Mouse (Mus musculus): ENCODE results near the gene Supt16. TPM values are rescaled to one million over a fixed set of nuclear protein-coding genes. Genes with fewer than 3 reads are reported as not detected.

The Supt16 gene
- 58.9 and 64.1 TPM in 2 replicates for polyA plus RNA-seq (2015; fragmentation: Nextera tagmentation; extraction: Ambion mirVana)

DNA sequence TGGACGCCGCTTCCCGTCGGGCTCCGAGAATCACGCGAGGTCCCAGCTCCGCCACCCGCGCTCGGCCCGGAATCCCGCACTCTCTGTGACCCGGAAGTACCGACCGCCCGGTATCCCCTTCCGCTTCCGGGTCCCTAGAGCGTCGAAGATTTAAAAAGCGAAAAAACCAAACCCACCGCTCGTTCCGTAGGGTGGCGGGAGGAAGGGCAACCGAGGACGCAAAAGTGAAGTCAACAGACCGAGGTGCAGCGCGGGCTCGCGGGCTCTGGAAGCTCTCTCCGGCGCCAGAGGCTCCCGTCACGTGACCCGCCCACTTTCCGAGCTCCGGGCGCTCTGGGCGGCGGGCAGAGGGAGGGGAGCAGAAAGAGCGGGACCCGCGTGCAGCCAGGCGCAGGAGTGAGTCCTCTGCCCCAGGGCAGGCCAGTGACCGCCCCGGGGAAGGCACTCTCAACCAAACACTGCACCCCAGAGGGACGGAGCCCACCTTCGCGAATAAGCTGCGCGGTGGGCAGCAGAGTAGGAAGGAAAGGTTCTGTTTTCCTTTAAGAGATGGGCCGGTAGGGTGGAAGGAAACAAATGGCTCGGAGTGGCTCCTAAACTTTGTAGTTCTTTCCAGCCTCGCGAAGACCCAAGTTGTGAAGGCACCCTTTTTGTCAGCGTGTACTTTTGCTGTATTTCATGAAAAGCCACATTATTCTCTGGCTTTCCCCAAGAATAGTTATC lies at the start of gene Supt16:
Gene Supt16 (minus strand): TSS at position 261 of the 723 bp plus-strand sequence.
- peak; percentile 84 for DNase-seq (ENCODE audit: low spot score)

DNA sequence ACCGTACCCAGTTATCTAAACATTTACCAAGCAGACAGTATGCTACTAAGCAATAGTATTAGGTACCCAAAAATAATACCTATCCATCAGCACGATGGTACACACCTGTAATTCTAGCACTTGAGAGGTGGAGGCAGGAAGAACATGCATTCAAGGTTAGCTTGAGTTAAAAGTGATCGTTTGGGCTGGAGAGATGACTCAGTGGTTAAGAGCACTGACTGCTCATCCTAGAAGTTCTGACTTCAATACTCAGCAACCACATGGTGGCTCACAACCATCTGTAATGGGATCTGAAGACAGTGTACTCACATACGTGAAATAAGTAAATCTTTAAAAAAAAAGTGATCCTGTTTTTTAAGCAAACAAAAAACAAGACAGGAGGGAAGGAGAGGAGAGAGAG lies 48.9 kb upstream of the Supt16 start:
- no peak for DNase-seq (ENCODE audit: low spot score)

DNA sequence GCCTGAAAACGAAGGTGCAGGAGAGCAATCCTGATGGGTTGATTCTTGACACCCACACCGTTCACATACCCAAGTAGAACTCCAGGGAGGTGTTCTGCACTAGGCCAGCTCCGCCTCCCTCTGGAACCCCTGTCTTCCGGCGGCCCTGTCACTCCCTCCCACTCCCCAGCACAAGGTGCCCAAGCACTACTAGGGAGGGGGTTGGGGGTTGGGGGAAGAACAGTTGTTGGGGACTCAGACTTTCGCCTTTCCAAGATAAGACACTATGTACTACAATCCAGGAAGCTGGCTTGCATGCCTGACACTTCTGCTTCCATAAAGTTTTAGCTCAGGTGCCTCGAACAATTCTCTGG lies 47.5 kb upstream of the Supt16 start:
- DNase-seq (ENCODE audit: low spot score): no peak

DNA sequence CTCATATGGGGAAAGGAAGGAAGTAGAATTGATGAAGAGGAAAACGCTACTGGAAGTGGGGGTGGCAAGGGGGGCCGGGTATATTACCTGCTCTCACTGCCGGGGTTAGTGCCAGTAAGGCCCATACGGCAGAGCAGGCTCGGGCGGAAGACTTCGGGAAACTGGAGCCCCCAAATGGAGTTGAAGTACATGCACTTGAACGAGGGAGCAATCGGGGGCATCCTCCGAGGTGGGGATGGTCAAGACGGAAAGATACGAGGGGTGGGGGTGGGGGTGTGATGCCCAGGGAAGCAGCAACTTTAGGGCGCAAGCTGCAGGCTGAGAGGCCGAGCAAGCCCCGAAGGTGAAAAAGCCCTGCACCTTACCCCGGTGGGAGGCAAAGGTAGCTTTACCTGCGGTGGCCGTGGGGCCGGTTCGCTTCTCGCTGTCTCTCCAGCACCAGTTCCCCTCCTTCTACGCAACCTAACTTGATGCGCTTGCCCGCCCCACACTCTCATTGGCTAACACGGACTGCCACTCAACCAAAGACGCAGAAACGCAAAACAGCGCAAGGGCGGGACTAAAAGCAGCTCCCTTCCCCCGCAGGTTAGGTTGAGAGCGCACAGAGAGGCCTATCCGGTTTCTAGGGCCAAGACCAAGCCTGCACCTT lies 46.9 kb upstream of the Supt16 start:
- peak; percentile 99 for DNase-seq (ENCODE audit: low spot score)

DNA sequence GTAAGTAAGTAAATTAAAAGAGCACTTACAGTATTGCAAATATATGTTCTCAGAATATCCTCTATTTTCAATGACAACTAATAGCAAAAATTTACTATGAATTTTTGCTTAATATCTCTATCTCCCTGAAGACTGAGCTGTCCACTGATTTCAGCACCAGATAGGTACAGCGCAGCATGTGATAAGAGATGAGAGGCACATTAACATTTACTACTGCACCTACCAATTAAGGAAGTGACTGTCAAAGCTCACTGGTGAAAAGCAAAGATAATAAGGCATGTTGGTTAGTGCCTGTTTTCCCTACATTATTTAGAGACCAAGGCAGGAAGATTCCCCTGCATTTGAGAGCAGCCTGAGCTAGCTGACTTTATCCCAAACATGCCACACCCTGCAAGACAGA lies 39.0 kb upstream of the Supt16 start:
- DNase-seq (ENCODE audit: low spot score): no peak

GRCm38 (mm10) chr14:52235165-52235564 lies 37.9 kb upstream of the Supt16 start:
- no peak for DNase-seq (ENCODE audit: low spot score)

DNA sequence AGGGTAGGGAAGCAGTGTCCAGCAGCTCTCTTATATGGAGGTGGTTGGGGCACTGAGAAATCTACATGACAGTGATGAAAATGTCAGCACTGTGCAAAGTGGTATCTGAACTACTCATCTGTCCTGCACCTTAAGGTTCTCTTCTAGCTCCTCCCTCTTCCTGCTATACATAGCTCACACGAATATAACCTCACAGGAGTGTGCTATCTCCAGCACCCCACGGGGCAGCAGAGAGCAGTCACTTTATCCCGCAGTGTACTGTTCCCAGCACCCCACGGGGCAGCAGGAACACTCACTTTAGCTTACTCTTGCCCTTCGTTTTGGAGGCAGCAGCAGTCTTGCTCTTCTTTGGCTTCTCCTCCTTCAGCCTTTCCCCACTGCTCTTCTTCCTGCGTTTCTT lies 35.0 kb upstream of the Supt16 start:
- no peak for DNase-seq (ENCODE audit: low spot score)

GRCm38 (mm10) chr14:52225972-52226371 lies 28.8 kb upstream of the Supt16 start:
- no peak for DNase-seq (ENCODE audit: low spot score)

DNA sequence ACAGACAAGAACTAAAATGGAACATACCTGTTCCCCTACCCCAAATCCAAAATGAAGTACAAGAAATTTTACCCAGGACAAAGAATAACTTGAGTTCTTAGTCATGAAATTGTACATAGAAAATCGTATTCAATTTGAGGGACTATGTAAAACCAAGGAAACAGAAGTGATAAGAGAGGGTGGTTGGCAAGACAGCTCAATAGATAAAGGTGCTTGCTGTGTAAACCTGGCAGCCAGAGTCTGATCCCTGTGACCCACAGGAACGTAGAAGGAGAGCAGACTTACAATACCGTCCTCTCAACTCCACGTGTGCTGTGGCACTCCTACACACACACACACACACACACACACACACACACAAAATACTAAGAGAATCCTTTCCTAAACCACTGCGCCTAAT lies 20.0 kb upstream of the Supt16 start:
- no peak for DNase-seq (ENCODE audit: low spot score)

GRCm38 (mm10) chr14:52199412-52199811 lies 2.2 kb upstream of the Supt16 start:
- no peak for DNase-seq (ENCODE audit: low spot score)

DNA sequence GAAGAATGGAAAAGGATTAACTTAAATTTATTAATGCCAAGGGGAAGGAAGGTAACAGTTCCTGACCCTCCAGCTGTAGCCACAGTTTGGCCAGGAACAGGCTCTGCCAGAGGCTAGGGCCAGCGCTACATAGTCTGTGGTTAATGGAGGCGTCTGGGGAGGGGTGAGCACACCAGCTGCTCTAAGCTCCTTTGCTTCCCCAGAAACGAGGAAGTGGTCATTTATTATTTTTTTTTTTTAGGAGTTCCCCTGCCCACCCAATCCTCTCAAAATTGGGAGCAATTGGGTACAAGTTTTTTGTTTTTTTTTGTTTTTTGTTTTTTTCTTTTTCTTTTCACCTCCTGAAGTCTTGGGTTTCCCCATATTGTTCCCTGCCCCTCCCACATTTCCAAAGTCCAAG lies 925 bp upstream of the Supt16 start:
- DNase-seq (ENCODE audit: low spot score): peak; percentile 3

DNA sequence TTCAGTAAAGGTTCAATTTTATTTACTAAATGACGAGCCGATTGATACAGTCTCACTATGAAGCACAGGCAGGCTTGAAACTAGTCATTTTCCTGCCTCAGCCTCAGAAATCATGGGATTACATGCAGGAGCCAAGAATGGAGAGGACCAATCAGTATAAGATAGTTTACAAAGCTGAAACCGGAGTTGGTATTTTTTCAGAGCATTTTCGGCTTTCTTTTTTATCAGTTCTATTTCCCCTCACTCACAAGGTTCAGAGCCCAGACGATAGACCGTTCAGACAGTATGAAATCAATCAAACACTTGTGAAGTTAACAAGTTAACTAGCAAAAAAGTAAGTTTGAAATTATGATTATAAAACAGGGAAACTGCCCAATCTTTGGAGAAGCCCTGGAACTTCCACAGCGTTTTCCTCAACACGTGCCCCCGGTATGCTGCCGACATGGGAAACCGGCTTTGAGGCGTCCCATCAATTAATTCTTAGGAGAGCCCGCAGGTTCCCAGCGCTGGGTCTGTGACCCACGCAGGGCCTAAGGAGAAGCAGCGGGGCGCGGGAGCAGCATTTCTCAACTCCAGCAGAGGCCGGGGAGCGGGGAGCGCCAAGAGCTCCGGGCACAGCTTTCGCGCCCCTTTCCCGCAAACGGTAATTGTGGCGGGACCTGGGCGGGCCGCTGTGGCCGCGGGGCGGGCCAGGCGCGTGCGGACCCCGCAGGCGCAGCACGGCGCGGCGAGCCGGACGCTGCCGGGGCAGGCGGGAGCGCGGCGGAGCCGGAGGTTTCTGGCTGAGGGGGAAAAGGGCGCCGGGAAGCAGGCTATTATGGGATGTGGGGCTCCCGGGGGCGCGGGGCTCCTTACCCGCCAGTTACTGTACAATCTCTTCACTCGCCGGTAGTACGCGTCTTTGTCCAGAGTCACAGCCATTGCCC lies 723 bp downstream of the Supt16 start:
- peak; percentile 10 for DNase-seq (ENCODE audit: low spot score)

GRCm38 (mm10) chr14:52195691-52196090 lies 1.5 kb downstream of the Supt16 start:
- DNase-seq (ENCODE audit: low spot score): peak; percentile 64

DNA sequence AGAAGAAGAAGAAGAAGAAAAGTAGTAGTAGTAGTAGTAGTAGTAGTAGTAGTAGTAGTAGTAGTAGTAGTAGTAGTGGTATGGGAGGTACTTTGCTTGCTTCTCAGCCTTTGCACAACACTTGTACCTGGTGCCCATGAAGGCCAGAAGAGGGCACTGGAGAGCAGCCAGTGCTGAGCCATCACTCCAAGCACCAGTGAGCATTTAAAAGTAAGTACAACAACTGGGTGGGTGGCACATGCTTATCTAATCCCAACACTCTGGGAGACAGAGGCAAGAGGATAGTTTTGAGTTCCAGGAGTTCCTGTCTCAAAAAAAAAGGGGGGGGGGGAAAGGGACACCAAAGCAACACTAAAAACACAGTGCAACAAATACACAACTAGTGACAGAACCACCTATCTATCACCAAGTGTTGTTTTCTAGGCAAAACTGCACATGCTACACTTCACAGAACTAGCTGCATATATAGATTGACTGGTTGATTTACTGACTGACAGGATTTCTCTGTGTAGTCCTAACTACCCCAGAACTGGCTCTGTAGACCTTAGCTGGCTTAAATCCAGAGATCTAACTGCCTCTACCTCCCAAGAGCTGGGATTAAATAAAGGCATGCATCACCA lies 6.4 kb downstream of the Supt16 start:
- peak; percentile 64 for DNase-seq (ENCODE audit: low spot score)

DNA sequence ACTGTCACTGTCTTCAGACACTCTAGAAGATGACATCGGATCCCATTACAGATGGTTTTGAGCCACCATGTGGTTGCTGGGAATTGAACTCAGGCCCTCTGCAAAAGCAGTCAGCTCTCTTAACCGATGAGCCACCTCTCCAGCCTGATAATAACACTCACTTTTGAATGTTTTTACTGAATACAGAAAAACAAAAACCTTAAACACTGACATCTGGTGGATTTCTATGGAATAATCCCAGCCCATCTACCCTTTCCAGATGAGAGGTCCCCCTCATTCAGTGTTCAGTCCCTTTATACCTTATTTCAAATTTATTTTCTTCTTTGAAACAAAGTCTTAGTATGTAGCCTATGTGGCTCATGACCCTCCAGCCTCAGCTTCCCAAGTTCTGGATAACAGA lies 7.7 kb downstream of the Supt16 start:
- peak; percentile 9 for DNase-seq (ENCODE audit: low spot score)

DNA sequence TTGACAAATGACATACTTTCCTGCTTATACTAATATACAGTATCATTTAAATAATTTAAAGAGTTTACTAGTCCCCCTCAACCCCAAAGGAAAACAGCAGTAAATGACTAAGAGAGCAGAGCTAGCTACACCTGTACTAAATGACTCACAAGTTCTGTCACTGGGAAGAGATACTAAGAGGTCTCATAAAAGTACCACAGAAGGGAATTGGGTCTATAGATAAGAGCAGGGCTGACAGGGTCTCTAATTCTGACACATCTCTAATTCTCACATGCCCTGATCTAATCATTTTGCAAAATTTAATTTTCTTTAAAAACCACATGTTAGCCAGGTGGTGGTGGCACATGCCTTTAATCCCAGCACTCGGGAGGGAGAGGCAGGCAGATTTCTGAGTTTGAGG lies 8.4 kb downstream of the Supt16 start:
- DNase-seq (ENCODE audit: low spot score): no peak

DNA sequence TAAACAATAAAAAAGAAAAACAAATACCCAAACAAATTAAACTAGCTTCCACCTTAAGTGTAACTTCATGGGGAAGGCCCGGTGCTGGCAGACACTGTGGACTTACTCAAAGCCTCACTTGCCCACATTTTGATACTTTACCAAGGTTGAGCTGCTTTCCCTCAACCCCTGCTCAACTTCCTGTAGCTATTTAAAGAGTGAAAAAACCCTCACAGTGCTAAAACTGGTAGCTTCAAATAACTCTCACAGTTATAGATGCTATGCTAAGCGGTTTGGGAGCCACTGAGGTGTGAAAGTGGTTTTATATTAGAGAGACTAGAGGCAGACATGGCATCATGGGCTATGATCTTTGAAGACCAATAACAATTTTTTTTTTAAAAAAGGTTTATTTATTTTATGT lies 30.6 kb downstream of the Supt16 start:
- no peak for DNase-seq (ENCODE audit: low spot score)

GRCm38 (mm10) chr14:52160911-52161310 lies 36.3 kb downstream of the Supt16 start:
- DNase-seq (ENCODE audit: low spot score): no peak

GRCm38 (mm10) chr14:52155008-52155407 lies 42.2 kb downstream of the Supt16 start:
- DNase-seq (ENCODE audit: low spot score): no peak

DNA sequence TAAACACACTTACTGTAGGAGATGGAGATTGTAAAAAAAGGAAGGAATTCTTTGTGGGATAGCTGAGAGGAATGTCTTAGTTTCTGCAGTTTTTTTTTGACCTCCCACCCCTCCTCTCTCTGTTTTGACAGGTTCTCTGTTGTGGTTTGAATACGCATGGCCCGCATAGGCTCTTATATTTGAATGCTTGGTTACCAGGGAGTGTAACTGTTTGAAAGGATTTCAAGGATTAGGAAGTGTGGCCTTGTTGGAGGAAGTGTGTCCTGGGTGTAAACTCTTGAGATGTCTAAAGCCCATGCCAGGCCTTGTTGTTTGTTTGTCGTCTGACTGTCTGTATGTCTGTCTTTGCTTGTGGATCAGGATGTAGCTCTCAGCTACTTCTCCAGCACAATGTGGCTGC lies 44.6 kb downstream of the Supt16 start:
- no peak for DNase-seq (ENCODE audit: low spot score)

- no peak for DNase-seq (ENCODE audit: low spot score)
Observed at GRCm38 (mm10) chr14:52152179-52152578, 45.0 kb downstream of the Supt16 start.

GRCm38 (mm10) chr14:52149888-52150287 lies 47.3 kb downstream of the Supt16 start:
- DNase-seq (ENCODE audit: low spot score): no peak
